Mouse (Mus musculus) heart, postnatal 0 days (tissue): Measurements from ENCODE around the gene Ngf.

Source experiments
- CTCF ChIP-seq: IDR thresholded peaks from 2 replicates; pipeline ENCODE4 v1.5.1; 2016; ENCODE audit warnings: antibody characterized with exemption, control low read depth, low read depth
- EP300 ChIP-seq: IDR thresholded peaks from 2 replicates; pipeline ENCODE4 v1.6.1; 2016; ENCODE audit warnings: antibody characterized with exemption, low read depth

GRCm38 (mm10) chr3:102553935-102554670 lies 84.4 kb downstream of the Ngf start:
- TF ChIP-seq CTCF (no peak), EP300 (no peak)
